Mouse (Mus musculus): ENCODE measurements at regions not wholly inside any gene's neighbourhood (a gene's known extent, or its start where the extent isn't known, plus 50 kb on each side); places are given as distances from the start of the nearest gene placed in this dataset.

DNA sequence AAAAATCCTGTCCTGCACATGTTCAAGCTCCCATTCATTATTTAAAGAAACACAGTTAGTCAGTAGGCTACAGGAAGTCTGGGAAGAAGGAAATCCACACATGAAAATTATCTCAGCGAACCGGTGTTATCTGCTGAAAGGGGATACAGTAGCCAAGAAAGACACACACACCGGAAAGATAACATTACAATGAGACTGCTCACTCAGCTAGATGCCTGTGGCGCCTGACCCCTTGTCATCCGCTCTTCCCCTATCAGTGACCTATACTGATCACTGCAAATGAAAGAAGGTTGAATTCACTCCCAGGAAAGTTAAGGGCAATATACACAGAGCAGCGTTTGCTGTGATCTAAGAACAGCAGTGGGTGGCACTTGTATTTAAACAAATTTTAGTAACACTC, 481.0 kb upstream of the Sox11 start:
- TF ChIP-seq POLR2A (IDR thresholded peaks at IDR 0.05; ENCODE audit: extremely low read depth, insufficient read depth, low read length) (no peak), CTCF (IDR thresholded peaks at IDR 0.05; ENCODE audit: extremely low read depth, insufficient read depth, low read length) (no peak)

Measured in cortical plate, adult 2 months (tissue).